Mouse (Mus musculus) intestine, embryonic 14.5 days (tissue): Measurements from ENCODE around the gene Gm11084. TPM values are rescaled to one million over a fixed set of nuclear protein-coding genes. Genes with fewer than 3 reads are reported as not detected.

ENCODE experiments used
- ATAC-seq: fragments of 200-750 bp; cut with Nextera tagmentation; replicated peaks from 2 replicates; pipeline ENCODE4 v1.8.0; 2017; ENCODE audit warnings: low read depth, moderate number of reproducible peaks, moderate TSS enrichment, moderate library complexity; ENCODE audit not compliant: low FRiP score, low TSS enrichment
- DNase-seq: peaks from one replicate; pipeline ENCODE4 v3.0.0-alpha.2; 2018; ENCODE audit warnings: low spot score
- H3K27ac ChIP-seq: fragments of 300-500 bp; sonication (generic); 2 replicates; pipeline ENCODE4 v1.5.1; 2014; ENCODE audit warnings: low read depth, mild to moderate bottlenecking, control low read depth
- H3K27me3 ChIP-seq: fragments of 300-500 bp; sonication (generic); replicated peaks from 2 replicates; pipeline ENCODE4 v1.6.1; 2014; ENCODE audit warnings: low read length, control low read depth; ENCODE audit not compliant: control insufficient read depth, insufficient read depth
- H3K36me3 ChIP-seq: fragments of 300-500 bp; sonication (generic); 2 replicates; pipeline ENCODE4 v1.6.1; 2014; ENCODE audit warnings: low read length, control low read depth; ENCODE audit not compliant: control insufficient read depth, insufficient read depth
- H3K4me1 ChIP-seq: fragments of 300-500 bp; sonication (generic); replicated peaks from 2 replicates; pipeline ENCODE4 v1.6.1; 2014; ENCODE audit warnings: low read length, control low read depth, mixed read lengths; ENCODE audit not compliant: control insufficient read depth, insufficient read depth
- H3K4me2 ChIP-seq: fragments of 300-500 bp; sonication (generic); 2 replicates; pipeline ENCODE4 v1.6.1; 2014; ENCODE audit warnings: low read length
- H3K4me3 ChIP-seq: fragments of 300-500 bp; sonication (generic); 2 replicates; pipeline ENCODE4 v1.5.1; 2014; ENCODE audit warnings: low read depth, low read length, control low read depth, mixed read lengths
- H3K9ac ChIP-seq: fragments of 300-500 bp; sonication (generic); 2 replicates; pipeline ENCODE4 v1.6.1; 2014; ENCODE audit warnings: mild to moderate bottlenecking, low read length
- H3K9me3 ChIP-seq: fragments of 300-500 bp; sonication (generic); 2 replicates; pipeline ENCODE4 v1.6.1; 2016; ENCODE audit warnings: low read length, control low read depth; ENCODE audit not compliant: control insufficient read depth
- WGBS: fragments of 180-500 bp; shearing (Covaris S2); extraction: QIAGEN DNeasy Blood & Tissue Kit; methylation state at CpG from one replicate; pipeline ENCODE4 v1.1.7; 2014; 5-methylcytosine and 5-hydroxymethylcytosine counted together
- microRNA-seq: library from miRNA; unstranded; fragments of <30 nt; microRNA quantifications from one replicate; pipeline ENCODE4, GENCODE M21; 2016
- polyA plus RNA-seq: library from polyadenylated mRNA; unstranded; fragments of >200 nt; fragmentation: Nextera tagmentation; extraction: Ambion mirVana; gene quantifications from 2 replicates; pipeline ENCODE4 v1.2.1, GENCODE M21; 2014

Gene Gm11084
- polyA plus RNA-seq, 1 experiment from 2014 or later = not detected

- H3K4me3 ChIP-seq = no peak overlapping the region
- H3K27me3 ChIP-seq = no peaks in the 10 kb centered on the region
- no peak for ATAC-seq
- DNase-seq = no peak
- no peaks in the 10 kb centered on the region for H3K9me3 ChIP-seq
- peaks cover 20% of the 10 kb centered on the region; the same call in 1 of the 2 replicates for H3K36me3 ChIP-seq
- no peak overlapping the region for H3K9ac ChIP-seq
- H3K27ac ChIP-seq = no peak overlapping the region
- H3K4me1 ChIP-seq = no peaks in the 10 kb centered on the region
- no peak overlapping the region for H3K4me2 ChIP-seq
Observed at GRCm38 (mm10) chr2:72932186-72932585, 54.3 kb downstream of the Gm11084 start.

GRCm38 (mm10) chr2:72924981-72925380 lies 61.5 kb downstream of the Gm11084 start:
- 86% methylated on average over 10 of the region's 10 CpGs for WGBS
- DNase-seq (peak; percentile 21), ATAC-seq (no peak)
- H3K4me3 ChIP-seq = no peak overlapping the region
- no peak overlapping the region for H3K27ac ChIP-seq
- no peaks in the 10 kb centered on the region for H3K4me1 ChIP-seq
- no peak overlapping the region for H3K9ac ChIP-seq
- H3K4me2 ChIP-seq = no peak overlapping the region
- H3K27me3 ChIP-seq = no peaks in the 10 kb centered on the region
- no peaks in the 10 kb centered on the region for H3K9me3 ChIP-seq
- H3K36me3 ChIP-seq = no peaks in the 10 kb centered on the region

Small RNA genes lying within 50 kb of the gene (microRNA-seq; reads per million reads assigned to microRNA genes)
- not detected for gene Gm25960

Other genes with a start within 250 kb of the Gm11084 start
- 55.5 and 59.6 TPM in 2 replicates for gene Sp3, start 6.3 kb downstream of the Gm11084 start, polyA plus RNA-seq
- gene Ola1, start 232.2 kb upstream of the Gm11084 start, polyA plus RNA-seq = 92.0 and 94.6 TPM in 2 replicates